Mouse (Mus musculus) stomach, embryonic 14.5 days (tissue): ENCODE measurements around the gene Cd300c2. TPM values are rescaled to one million over a fixed set of nuclear protein-coding genes. Genes with fewer than 3 reads are reported as not detected.

Experiments used
- ATAC-seq: fragments of 200-750 bp; cut with Nextera tagmentation; 2 replicates; pipeline ENCODE4 v1.8.0; 2017; ENCODE audit warnings: low read depth, moderate TSS enrichment; ENCODE audit not compliant: insufficient number of reproducible peaks, insufficient read depth, low FRiP score
- H3K27ac ChIP-seq: fragments of 300-500 bp; sonication (generic); 2 replicates; pipeline ENCODE4 v1.5.1; 2014; ENCODE audit warnings: mild to moderate bottlenecking, low read length, moderate library complexity, mixed read lengths
- H3K27me3 ChIP-seq: fragments of 300-500 bp; sonication (generic); 2 replicates; pipeline ENCODE4 v1.6.1; 2014; ENCODE audit warnings: low read length, control low read depth, mixed read lengths; ENCODE audit not compliant: control insufficient read depth, insufficient read depth
- H3K36me3 ChIP-seq: fragments of 300-500 bp; sonication (generic); 2 replicates; pipeline ENCODE4 v1.6.1; 2014; ENCODE audit warnings: mild to moderate bottlenecking, control low read depth, low read length, moderate library complexity, mixed read lengths; ENCODE audit not compliant: control insufficient read depth, insufficient read depth
- H3K4me1 ChIP-seq: fragments of 300-500 bp; sonication (generic); 2 replicates; pipeline ENCODE4 v1.6.1; 2014; ENCODE audit warnings: low read length, control low read depth, mixed read lengths; ENCODE audit not compliant: control insufficient read depth, insufficient read depth
- H3K4me2 ChIP-seq: fragments of 300-500 bp; sonication (generic); replicated peaks from 2 replicates; pipeline ENCODE4 v1.6.1; 2014; ENCODE audit warnings: low read depth, low read length, control low read depth
- H3K4me3 ChIP-seq: fragments of 300-500 bp; sonication (generic); 2 replicates; pipeline ENCODE4 v1.5.1; 2014; ENCODE audit warnings: low read depth, low read length, control low read depth
- H3K9ac ChIP-seq: fragments of 300-500 bp; sonication (generic); replicated peaks from 2 replicates; pipeline ENCODE4 v1.6.1; 2014; ENCODE audit warnings: low read depth, mild to moderate bottlenecking, control low read depth, low read length, moderate library complexity, mixed read lengths
- H3K9me3 ChIP-seq: fragments of 300-500 bp; sonication (generic); 2 replicates; pipeline ENCODE4 v1.6.1; 2016; ENCODE audit warnings: low read depth, low read length, control low read depth; ENCODE audit not compliant: control insufficient read depth
- WGBS: fragments of 180-500 bp; shearing (Covaris S2); extraction: QIAGEN DNeasy Blood & Tissue Kit; methylation state at CpG from one replicate; pipeline ENCODE4 v1.1.7; 2014; 5-methylcytosine and 5-hydroxymethylcytosine counted together
- polyA plus RNA-seq: library from polyadenylated mRNA; unstranded; fragments of >200 nt; fragmentation: Nextera tagmentation; extraction: Ambion mirVana; gene quantifications from 2 replicates; pipeline ENCODE4 v1.2.1, GENCODE M21; 2014

The Cd300c2 gene
- polyA plus RNA-seq, 1 experiment from 2014 or later: 2.9 TPM

DNA sequence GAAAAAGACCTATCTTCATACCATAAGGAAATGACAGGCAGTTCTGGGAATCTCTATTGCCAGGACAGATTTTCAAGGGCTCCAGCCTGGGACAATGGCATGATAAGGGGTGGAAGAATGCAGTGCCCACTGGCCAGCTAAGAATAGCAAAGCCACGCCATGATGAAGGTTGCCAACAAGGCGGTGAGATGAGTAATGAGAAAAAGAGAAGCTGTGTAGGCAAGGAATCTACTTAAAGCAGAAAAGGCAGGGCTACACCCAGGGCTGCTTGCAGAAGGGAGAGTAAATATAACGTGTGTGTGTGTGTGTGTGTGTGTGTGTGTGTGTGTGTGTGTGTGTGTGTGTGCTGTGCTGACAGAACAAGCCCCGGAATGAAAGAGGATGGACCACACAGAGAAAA, 19.8 kb downstream of the Cd300c2 start:
- H3K4me3 ChIP-seq: no peak overlapping the region
- no peaks in the 10 kb centered on the region for H3K36me3 ChIP-seq
- no peak overlapping the region for H3K9ac ChIP-seq
- H3K27me3 ChIP-seq: no peaks in the 10 kb centered on the region
- no peak for ATAC-seq
- no peaks in the 10 kb centered on the region for H3K4me1 ChIP-seq
- no peaks in the 10 kb centered on the region for H3K9me3 ChIP-seq
- WGBS: 55% methylated on average over 4 of the region's 4 CpGs
- H3K4me2 ChIP-seq: no peak overlapping the region
- no peak overlapping the region for H3K27ac ChIP-seq

DNA sequence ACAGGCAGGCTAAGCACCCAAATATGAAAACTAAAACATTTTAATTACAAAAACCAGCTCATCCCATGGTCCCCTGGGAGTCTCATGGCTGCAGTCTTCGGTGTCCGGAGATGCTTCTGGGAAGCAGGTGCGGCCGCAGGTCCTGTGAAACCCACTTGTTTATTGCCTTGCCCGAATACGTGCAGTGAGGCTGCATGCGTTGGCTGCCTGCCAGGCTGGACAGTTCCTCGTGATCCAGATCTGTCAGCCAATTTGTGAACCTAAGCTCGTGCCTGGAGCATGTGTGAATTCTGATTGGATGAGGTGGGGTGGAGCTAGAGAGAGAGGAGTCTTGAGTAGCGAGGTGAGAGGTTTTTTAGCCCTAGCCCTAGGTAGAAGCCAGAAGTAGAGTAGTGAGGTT, 29.0 kb downstream of the Cd300c2 start:
- Histone ChIP-seq H3K4me3 (no peak overlapping the region), H3K9me3 (no peaks in the 10 kb centered on the region), H3K4me2 (no peak overlapping the region), H3K9ac (no peak overlapping the region), H3K4me1 (no peaks in the 10 kb centered on the region), H3K27ac (no peak overlapping the region), H3K36me3 (no peaks in the 10 kb centered on the region), H3K27me3 (no peaks in the 10 kb centered on the region)
- ATAC-seq: no peak
- 80% methylated on average over 10 of the region's 10 CpGs for WGBS

DNA sequence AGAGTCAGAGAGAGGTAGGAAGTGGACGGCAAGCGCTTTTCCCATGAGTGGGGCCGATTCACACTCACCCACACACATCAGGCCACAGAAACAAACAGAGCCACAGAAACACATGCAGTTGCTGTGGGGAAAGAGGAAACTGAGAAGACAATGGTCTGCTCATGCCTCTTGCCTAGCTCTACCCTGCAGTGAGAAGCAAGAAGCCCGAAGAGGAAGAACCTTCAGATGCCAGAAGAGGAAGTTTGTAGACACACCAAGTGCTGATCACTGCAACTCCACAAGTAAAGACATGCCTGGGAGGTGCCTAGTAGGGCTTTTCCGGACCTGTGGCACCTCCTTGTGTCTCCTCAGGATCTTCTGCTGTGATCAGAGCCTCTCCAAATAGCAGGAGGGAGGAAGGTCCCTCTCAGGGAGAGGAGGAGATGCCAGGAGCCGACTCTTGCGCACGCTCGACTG, 32.9 kb downstream of the Cd300c2 start, which contains the start of gene Cd300c:
Cd300c (minus strand) TSS at position 406 of the 456 bp plus-strand sequence.
- Histone ChIP-seq H3K4me1 (no peaks in the 10 kb centered on the region), H3K27me3 (no peaks in the 10 kb centered on the region), H3K9ac (no peak within 1 kb of the TSS), H3K36me3 (no peaks in the 10 kb centered on the region), H3K9me3 (no peaks in the 10 kb centered on the region), H3K4me3 (no peak within 1 kb of the TSS), H3K4me2 (no peak within 1 kb of the TSS), H3K27ac (no peak within 1 kb of the TSS)
- WGBS: 84% methylated on average over 9 of the region's 9 CpGs
- ATAC-seq: no peak

DNA sequence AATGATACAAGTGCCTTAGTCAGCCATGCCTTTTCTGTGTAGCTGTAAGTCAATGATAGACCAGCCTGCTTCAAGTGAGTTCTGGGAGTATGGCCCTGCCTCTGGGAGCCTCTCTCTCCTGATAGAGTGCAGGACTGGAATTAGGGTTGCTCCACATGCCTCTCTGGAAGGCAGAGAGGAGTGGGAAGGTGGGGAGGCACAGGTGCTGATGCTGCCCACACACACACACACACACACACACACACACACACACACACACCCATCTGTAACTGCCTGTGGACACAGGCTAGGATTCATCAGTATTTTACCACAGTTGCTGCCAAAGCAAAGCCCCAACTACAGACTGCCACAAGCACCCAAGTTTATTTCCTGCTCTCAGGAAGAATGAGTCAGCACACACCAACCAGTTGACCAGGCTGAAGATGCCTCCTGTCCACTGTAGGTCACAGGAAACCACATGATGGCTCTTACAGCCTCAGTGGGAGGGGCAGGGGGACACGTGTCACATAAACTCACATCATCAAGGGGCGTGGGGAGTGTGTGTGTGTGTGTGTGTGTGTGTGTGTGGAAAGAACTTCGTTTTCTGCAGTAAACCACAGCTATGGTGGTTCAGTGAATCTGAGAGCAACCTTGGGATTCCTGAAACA, 36.4 kb downstream of the Cd300c2 start:
- ATAC-seq: no peak
- Histone ChIP-seq H3K27me3 (no peaks in the 10 kb centered on the region), H3K36me3 (no peaks in the 10 kb centered on the region), H3K4me2 (no peak overlapping the region), H3K27ac (no peak overlapping the region), H3K9ac (no peak overlapping the region), H3K9me3 (no peaks in the 10 kb centered on the region), H3K4me1 (no peaks in the 10 kb centered on the region), H3K4me3 (no peak overlapping the region)
- 47% methylated on average over 3 of the region's 3 CpGs for WGBS

DNA sequence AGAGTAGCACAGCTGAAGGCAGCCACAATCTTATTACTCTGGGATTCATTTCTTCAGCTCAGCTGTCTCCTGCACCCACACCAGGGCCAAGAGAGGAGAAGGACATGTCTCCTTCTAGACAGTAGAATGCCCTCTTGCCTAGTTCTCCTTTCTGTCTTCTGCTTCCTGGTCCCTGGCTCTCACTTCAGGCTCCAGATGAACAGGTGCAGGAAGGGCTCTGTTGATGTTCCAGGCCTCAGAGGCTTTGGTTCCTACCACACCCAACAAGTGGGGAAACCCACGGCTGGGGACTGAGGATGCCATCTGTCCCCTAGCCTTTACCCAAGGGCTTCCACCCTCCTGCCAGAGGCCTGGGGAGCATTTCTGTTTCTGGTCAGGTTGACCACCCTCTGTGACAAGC, 41.3 kb downstream of the Cd300c2 start:
- 91% methylated on average over 1 of the region's 1 CpGs for WGBS
- Histone ChIP-seq H3K27ac (no peak overlapping the region), H3K36me3 (no peaks in the 10 kb centered on the region)

More for the DNA sequence above, 41.3 kb downstream of the Cd300c2 start:
- no peak overlapping the region for H3K4me2 ChIP-seq
- H3K27me3 ChIP-seq: no peaks in the 10 kb centered on the region
- H3K9me3 ChIP-seq: no peaks in the 10 kb centered on the region
- no peaks in the 10 kb centered on the region for H3K4me1 ChIP-seq
- no peak overlapping the region for H3K9ac ChIP-seq
- H3K4me3 ChIP-seq: no peak overlapping the region
- no peak for ATAC-seq

Other genes starting within 250 kb of the Cd300c2 start
- gene Kif19a, start 236.5 kb downstream of the Cd300c2 start, polyA plus RNA-seq: 0.51 and 0.81 TPM in 2 replicates
- gene Btbd17, start 205.9 kb downstream of the Cd300c2 start, polyA plus RNA-seq: 0.98 and 1.6 TPM in 2 replicates
- 0.23 and 0.39 TPM in 2 replicates for gene Gpr142, start 203.0 kb downstream of the Cd300c2 start, polyA plus RNA-seq
- gene Gprc5c, start 150.7 kb downstream of the Cd300c2 start, polyA plus RNA-seq: 23.5 and 27.2 TPM in 2 replicates
- 0.90 and 1.1 TPM in 2 replicates for gene Cd300a, start 111.8 kb downstream of the Cd300c2 start, polyA plus RNA-seq
- 0.12 and 0.21 TPM in 2 replicates for gene Cd300lb, start 67.5 kb downstream of the Cd300c2 start, polyA plus RNA-seq
- gene Cd300c, start 32.7 kb downstream of the Cd300c2 start, polyA plus RNA-seq: not detected in 2 replicates
- 0.24 and 0.33 TPM in 2 replicates for gene Cd300ld, start 12.0 kb downstream of the Cd300c2 start, polyA plus RNA-seq
- gene Cd300ld2, start 14.3 kb upstream of the Cd300c2 start, polyA plus RNA-seq: not detected in 2 replicates
- not detected in 2 replicates for gene Cd300ld4, start 25.1 kb upstream of the Cd300c2 start, polyA plus RNA-seq
- gene Cd300ld5, start 35.9 kb upstream of the Cd300c2 start, polyA plus RNA-seq: not detected in 2 replicates
- not detected in 2 replicates for gene Cd300ld3, start 46.5 kb upstream of the Cd300c2 start, polyA plus RNA-seq
- 0.12 TPM in 1 of 2 replicates, not detected in the other for gene Cd300e, start 60.3 kb upstream of the Cd300c2 start, polyA plus RNA-seq
- gene Rab37, start 89.6 kb upstream of the Cd300c2 start, polyA plus RNA-seq: 1.3 and 1.5 TPM in 2 replicates
- 0.33 and 0.48 TPM in 2 replicates for gene Cd300lf, start 132.1 kb upstream of the Cd300c2 start, polyA plus RNA-seq
- 105 and 114 TPM in 2 replicates for gene Slc9a3r1, start 161.5 kb upstream of the Cd300c2 start, polyA plus RNA-seq
- 10.5 and 13.2 TPM in 2 replicates for gene Tmem104, start 185.6 kb upstream of the Cd300c2 start, polyA plus RNA-seq
- gene Nat9, start 186.0 kb upstream of the Cd300c2 start, polyA plus RNA-seq: 18.3 and 20.1 TPM in 2 replicates